Mouse (Mus musculus) lung, postnatal 0 days (tissue): ENCODE data around the gene Rtl10. TPM values are rescaled to one million over a fixed set of nuclear protein-coding genes. Genes with fewer than 3 reads are reported as not detected.

ENCODE experiments used
- ATAC-seq: fragments of 200-750 bp; cut with Nextera tagmentation; 2 replicates; pipeline ENCODE4 v1.8.0; 2017; ENCODE audit warnings: moderate library complexity
- DNase-seq: peaks from one replicate; pipeline ENCODE4 v3.0.0-alpha.2; 2016; ENCODE audit warnings: low spot score
- H3K27ac ChIP-seq: fragments of 300-500 bp; sonication (generic); 2 replicates; pipeline ENCODE4 v1.5.1; 2014; ENCODE audit warnings: antibody characterized with exemption, mild to moderate bottlenecking, low read length, mixed read lengths
- H3K27me3 ChIP-seq: fragments of 300-500 bp; sonication (generic); replicated peaks from 2 replicates; pipeline ENCODE4 v1.6.1; 2014; ENCODE audit warnings: low read length, mixed read lengths; ENCODE audit not compliant: insufficient read depth
- H3K36me3 ChIP-seq: fragments of 300-500 bp; sonication (generic); 2 replicates; pipeline ENCODE4 v1.6.1; 2014; ENCODE audit warnings: low read length, mixed read lengths; ENCODE audit not compliant: insufficient read depth
- H3K4me1 ChIP-seq: fragments of 300-500 bp; sonication (generic); 2 replicates; pipeline ENCODE4 v1.6.1; 2014; ENCODE audit warnings: antibody characterized with exemption, low read depth, low read length, mixed read lengths; ENCODE audit not compliant: insufficient read depth
- H3K4me2 ChIP-seq: fragments of 300-500 bp; sonication (generic); replicated peaks from 2 replicates; pipeline ENCODE4 v1.6.1; 2014; ENCODE audit warnings: low read depth, mild to moderate bottlenecking, low read length, moderate library complexity, mixed read lengths
- H3K4me3 ChIP-seq: fragments of 300-500 bp; sonication (generic); 2 replicates; pipeline ENCODE4 v1.5.1; 2014; ENCODE audit warnings: low read depth, low read length
- H3K9ac ChIP-seq: fragments of 300-500 bp; sonication (generic); replicated peaks from 2 replicates; pipeline ENCODE4 v1.6.1; 2014; ENCODE audit warnings: low read depth, mild to moderate bottlenecking
- H3K9me3 ChIP-seq: fragments of 300-500 bp; sonication (generic); 2 replicates; pipeline ENCODE4 v1.6.1; 2016; ENCODE audit warnings: low read length, mixed read lengths
- CTCF ChIP-seq: IDR thresholded peaks from 2 replicates; pipeline ENCODE4 v1.5.1; 2016; ENCODE audit warnings: antibody characterized with exemption, mild to moderate bottlenecking
- EP300 ChIP-seq: IDR thresholded peaks from 2 replicates; pipeline ENCODE4 v1.6.1; 2016; ENCODE audit warnings: antibody characterized with exemption, mild to moderate bottlenecking, control low read depth
- WGBS: fragments of 180-500 bp; shearing (Covaris S2); extraction: QIAGEN DNeasy Blood & Tissue Kit; methylation state at CpG from one replicate; pipeline ENCODE4 v1.1.7; 2014; 5-methylcytosine and 5-hydroxymethylcytosine counted together
- polyA plus RNA-seq: library from polyadenylated mRNA; unstranded; fragments of >200 nt; fragmentation: Nextera tagmentation; extraction: Ambion mirVana; gene quantifications from 2 replicates; pipeline ENCODE4 v1.2.1, GENCODE M21; 2015

Gene Rtl10
- polyA plus RNA-seq, 1 experiment from 2014 or later = 1.1 TPM

- Histone ChIP-seq H3K4me1 (no peaks in the 10 kb centered on the region), H3K36me3 (no peaks in the 10 kb centered on the region), H3K4me2 (no peak overlapping the region), H3K9me3 (no peaks in the 10 kb centered on the region), H3K4me3 (no peak overlapping the region), H3K9ac (no peak overlapping the region), H3K27ac (no peak overlapping the region), H3K27me3 (no peaks in the 10 kb centered on the region)
- no peak for DNase-seq
- no peak for ATAC-seq
- TF ChIP-seq CTCF (peak; percentile 48), EP300 (no peak)
- 59% methylated on average over 6 of the region's 6 CpGs for WGBS
Observed at GRCm38 (mm10) chr16:18477996-18478395, 20.7 kb upstream of the Rtl10 start.

DNA sequence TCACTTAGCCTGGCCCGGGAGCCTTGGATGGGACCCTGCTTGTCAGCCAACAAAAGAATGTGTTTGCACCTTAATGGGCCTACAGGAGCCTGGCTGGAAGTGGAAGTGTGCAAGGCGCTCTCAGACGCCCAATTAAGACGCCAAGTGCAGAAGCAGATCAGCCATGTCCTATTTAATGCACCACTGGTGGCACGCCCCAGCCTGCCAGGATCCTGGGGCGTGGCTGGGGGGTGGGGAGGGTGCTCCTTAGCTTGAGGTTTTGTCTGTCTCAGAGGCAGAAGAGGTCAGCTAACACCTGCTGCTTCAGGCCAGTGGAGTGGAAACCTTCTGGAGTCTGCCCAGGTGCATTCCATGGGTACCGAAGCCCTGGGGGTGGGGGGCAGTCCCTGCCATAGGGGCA lies 19.0 kb upstream of the Rtl10 start:
- Histone ChIP-seq H3K36me3 (no peaks in the 10 kb centered on the region), H3K9ac (no peak overlapping the region), H3K4me2 (no peak overlapping the region), H3K27me3 (no peaks in the 10 kb centered on the region), H3K27ac (no peak overlapping the region), H3K4me3 (no peak overlapping the region), H3K4me1 (no peaks in the 10 kb centered on the region), H3K9me3 (no peaks in the 10 kb centered on the region)
- ATAC-seq (no peak), DNase-seq (no peak)
- WGBS = 46% methylated on average over 7 of the region's 7 CpGs
- TF ChIP-seq CTCF = no peak
- TF ChIP-seq EP300 = no peak

- DNase-seq (no peak), ATAC-seq (no peak)
- Histone ChIP-seq H3K27ac (no peak overlapping the region), H3K9ac (no peak overlapping the region), H3K4me3 (no peak overlapping the region), H3K4me1 (no peaks in the 10 kb centered on the region), H3K9me3 (no peaks in the 10 kb centered on the region), H3K27me3 (no peaks in the 10 kb centered on the region), H3K4me2 (no peak overlapping the region), H3K36me3 (no peaks in the 10 kb centered on the region)
- TF ChIP-seq CTCF (peak; percentile 58), EP300 (no peak)
- 53% methylated on average over 4 of the region's 4 CpGs for WGBS
Observed at GRCm38 (mm10) chr16:18480933-18481485, 17.7 kb upstream of the Rtl10 start.

GRCm38 (mm10) chr16:18482431-18482830 lies 16.3 kb upstream of the Rtl10 start:
- no peak overlapping the region for H3K4me2 ChIP-seq

GRCm38 (mm10) chr16:18483839-18484238 lies 14.9 kb upstream of the Rtl10 start:
- no peaks in the 10 kb centered on the region for H3K36me3 ChIP-seq
- 74% methylated on average over 5 of the region's 5 CpGs for WGBS
- no peak overlapping the region for H3K4me3 ChIP-seq
- H3K27me3 ChIP-seq = no peaks in the 10 kb centered on the region
- ATAC-seq (no peak), DNase-seq (no peak)
- no peaks in the 10 kb centered on the region for H3K9me3 ChIP-seq
- no peak overlapping the region for H3K9ac ChIP-seq
- TF ChIP-seq CTCF = no peak
- no peak for TF ChIP-seq EP300
- H3K4me2 ChIP-seq = no peak overlapping the region
- H3K4me1 ChIP-seq = no peaks in the 10 kb centered on the region
- no peak overlapping the region for H3K27ac ChIP-seq

More at GRCm38 (mm10) chr16:18482431-18482830, 16.3 kb upstream of the Rtl10 start:
- H3K4me1 ChIP-seq = no peaks in the 10 kb centered on the region
- TF ChIP-seq EP300 = no peak
- TF ChIP-seq CTCF = no peak
- ATAC-seq (no peak), DNase-seq (no peak)
- H3K27ac ChIP-seq = no peak overlapping the region
- no peaks in the 10 kb centered on the region for H3K9me3 ChIP-seq
- H3K36me3 ChIP-seq = no peaks in the 10 kb centered on the region
- no peak overlapping the region for H3K9ac ChIP-seq
- H3K4me3 ChIP-seq = no peak overlapping the region
- H3K27me3 ChIP-seq = no peaks in the 10 kb centered on the region
- 87% methylated on average over 3 of the region's 3 CpGs for WGBS

- ATAC-seq (no peak), DNase-seq (no peak)
Observed at GRCm38 (mm10) chr16:18484386-18484785, 14.3 kb upstream of the Rtl10 start.

More at GRCm38 (mm10) chr16:18484386-18484785, 14.3 kb upstream of the Rtl10 start:
- no peak overlapping the region for H3K9ac ChIP-seq
- H3K9me3 ChIP-seq = no peaks in the 10 kb centered on the region
- WGBS = 42% methylated on average over 4 of the region's 4 CpGs
- H3K27ac ChIP-seq = no peak overlapping the region
- no peaks in the 10 kb centered on the region for H3K4me1 ChIP-seq
- H3K36me3 ChIP-seq = no peaks in the 10 kb centered on the region
- TF ChIP-seq CTCF (no peak), EP300 (no peak)
- H3K27me3 ChIP-seq = no peaks in the 10 kb centered on the region
- H3K4me3 ChIP-seq = no peak overlapping the region
- H3K4me2 ChIP-seq = no peak overlapping the region
